Mouse (Mus musculus): ENCODE results near the gene Baz1a. TPM values are rescaled to one million over a fixed set of nuclear protein-coding genes. Genes with fewer than 3 reads are reported as not detected.

The Baz1a gene
- 66.6 and 74.0 TPM in 2 replicates for total RNA-seq (2017)

- ATAC-seq (replicated peaks in 1 of 2; ENCODE audit: insufficient read depth in 1 of 2, low FRiP score in 2 of 2, low TSS enrichment in 1 of 2, low read depth in 1 of 2, poor library complexity in 2 of 2, severe bottlenecking in 2 of 2), result no peak
Measured at GRCm38 (mm10) chr12:55013626-55014398, at the start of gene Baz1a. TSS of gene Baz1a (minus strand) at chr12:55014348.

GRCm38 (mm10) chr12:55062141-55062540 lies 48.0 kb upstream of the Baz1a start:
- ATAC-seq (replicated peaks in 1 of 2; ENCODE audit: insufficient read depth in 1 of 2, low FRiP score in 2 of 2, low TSS enrichment in 1 of 2, low read depth in 1 of 2, poor library complexity in 2 of 2, severe bottlenecking in 2 of 2), result no peak

GRCm38 (mm10) chr12:55061006-55061405 lies 46.9 kb upstream of the Baz1a start:
- ATAC-seq (replicated peaks in 1 of 2; ENCODE audit: insufficient read depth in 1 of 2, low FRiP score in 2 of 2, low TSS enrichment in 1 of 2, low read depth in 1 of 2, poor library complexity in 2 of 2, severe bottlenecking in 2 of 2), result no peak

- no peak; a peak in 1 of 4 replicates for ATAC-seq (replicated peaks in 1 of 2; ENCODE audit: insufficient read depth in 1 of 2, low FRiP score in 2 of 2, low TSS enrichment in 1 of 2, low read depth in 1 of 2, poor library complexity in 2 of 2, severe bottlenecking in 2 of 2)
Measured at GRCm38 (mm10) chr12:55060212-55060898, 46.2 kb upstream of the Baz1a start.

GRCm38 (mm10) chr12:55059812-55060211 lies 45.7 kb upstream of the Baz1a start:
- ATAC-seq (replicated peaks in 1 of 2; ENCODE audit: insufficient read depth in 1 of 2, low FRiP score in 2 of 2, low TSS enrichment in 1 of 2, low read depth in 1 of 2, poor library complexity in 2 of 2, severe bottlenecking in 2 of 2), result no peak

- ATAC-seq (replicated peaks in 1 of 2; ENCODE audit: insufficient read depth in 1 of 2, low FRiP score in 2 of 2, low TSS enrichment in 1 of 2, low read depth in 1 of 2, poor library complexity in 2 of 2, severe bottlenecking in 2 of 2), result no peak
Measured at GRCm38 (mm10) chr12:55058865-55059615, 44.9 kb upstream of the Baz1a start.

- no peak for ATAC-seq (replicated peaks in 1 of 2; ENCODE audit: insufficient read depth in 1 of 2, low FRiP score in 2 of 2, low TSS enrichment in 1 of 2, low read depth in 1 of 2, poor library complexity in 2 of 2, severe bottlenecking in 2 of 2)
Measured at GRCm38 (mm10) chr12:55056703-55057102, 42.6 kb upstream of the Baz1a start.

GRCm38 (mm10) chr12:55054551-55055241 lies 40.5 kb upstream of the Baz1a start:
- ATAC-seq (replicated peaks in 1 of 2; ENCODE audit: insufficient read depth in 1 of 2, low FRiP score in 2 of 2, low TSS enrichment in 1 of 2, low read depth in 1 of 2, poor library complexity in 2 of 2, severe bottlenecking in 2 of 2), result no peak

- ATAC-seq (replicated peaks in 1 of 2; ENCODE audit: insufficient read depth in 1 of 2, low FRiP score in 2 of 2, low TSS enrichment in 1 of 2, low read depth in 1 of 2, poor library complexity in 2 of 2, severe bottlenecking in 2 of 2), result no peak
Measured at GRCm38 (mm10) chr12:55053267-55053666, 39.1 kb upstream of the Baz1a start.

GRCm38 (mm10) chr12:55051210-55052173 lies 37.3 kb upstream of the Baz1a start:
- ATAC-seq (replicated peaks in 1 of 2; ENCODE audit: insufficient read depth in 1 of 2, low FRiP score in 2 of 2, low TSS enrichment in 1 of 2, low read depth in 1 of 2, poor library complexity in 2 of 2, severe bottlenecking in 2 of 2), result no peak

GRCm38 (mm10) chr12:55049731-55050353 lies 35.7 kb upstream of the Baz1a start:
- peak; percentile 59 to 62; a peak in 2 of 4 replicates for ATAC-seq (replicated peaks in 1 of 2; ENCODE audit: insufficient read depth in 1 of 2, low FRiP score in 2 of 2, low TSS enrichment in 1 of 2, low read depth in 1 of 2, poor library complexity in 2 of 2, severe bottlenecking in 2 of 2)

- no peak for ATAC-seq (replicated peaks in 1 of 2; ENCODE audit: insufficient read depth in 1 of 2, low FRiP score in 2 of 2, low TSS enrichment in 1 of 2, low read depth in 1 of 2, poor library complexity in 2 of 2, severe bottlenecking in 2 of 2)
Measured at GRCm38 (mm10) chr12:55041011-55041410, 26.9 kb upstream of the Baz1a start.

GRCm38 (mm10) chr12:55027088-55027487 lies 12.9 kb upstream of the Baz1a start:
- ATAC-seq (replicated peaks in 1 of 2; ENCODE audit: insufficient read depth in 1 of 2, low FRiP score in 2 of 2, low TSS enrichment in 1 of 2, low read depth in 1 of 2, poor library complexity in 2 of 2, severe bottlenecking in 2 of 2), result peak; percentile 46 to 53; a peak in 2 of 4 replicates

- ATAC-seq (replicated peaks in 1 of 2; ENCODE audit: insufficient read depth in 1 of 2, low FRiP score in 2 of 2, low TSS enrichment in 1 of 2, low read depth in 1 of 2, poor library complexity in 2 of 2, severe bottlenecking in 2 of 2), result no peak
Measured at GRCm38 (mm10) chr12:55023284-55023683, 9.1 kb upstream of the Baz1a start.

- ATAC-seq (replicated peaks in 1 of 2; ENCODE audit: insufficient read depth in 1 of 2, low FRiP score in 2 of 2, low TSS enrichment in 1 of 2, low read depth in 1 of 2, poor library complexity in 2 of 2, severe bottlenecking in 2 of 2), result peak; percentile 84 to 93
Measured at GRCm38 (mm10) chr12:55019421-55019877, 5.3 kb upstream of the Baz1a start.

GRCm38 (mm10) chr12:55017119-55017721 lies 3.1 kb upstream of the Baz1a start:
- ATAC-seq (replicated peaks in 1 of 2; ENCODE audit: insufficient read depth in 1 of 2, low FRiP score in 2 of 2, low TSS enrichment in 1 of 2, low read depth in 1 of 2, poor library complexity in 2 of 2, severe bottlenecking in 2 of 2), result no peak

Measured in hematopoietic stem cell, adult 5-6 weeks (primary cell).